Mouse (Mus musculus) G1E (cell line): ENCODE data around the gene Paqr5. TPM values are rescaled to one million over a fixed set of nuclear protein-coding genes. Genes with fewer than 3 reads are reported as not detected.

Experiments
- ATAC-seq: 2 replicates; pipeline ENCODE4 v1.8.0; 2016; ENCODE audit warnings: mild to moderate bottlenecking; ENCODE audit not compliant: insufficient number of reproducible peaks, poor library complexity, low FRiP score, severe bottlenecking; ENCODE audit errors: extremely low read depth
- DNase-seq: peaks from one replicate; pipeline ENCODE4 v3.0.0; 2012; ENCODE audit warnings: low spot score
- H3K27me3 ChIP-seq: 2 replicates; pipeline ENCODE4 v1.6.1; 2012; ENCODE audit warnings: mild to moderate bottlenecking, low read length, inconsistent platforms; ENCODE audit not compliant: insufficient read depth
- H3K36me3 ChIP-seq: replicated peaks from 2 replicates; pipeline ENCODE3; 2012; ENCODE audit warnings: mild to moderate bottlenecking, inconsistent platforms
- H3K4me1 ChIP-seq: 2 replicates; pipeline ENCODE4 v1.6.1; 2012; ENCODE audit warnings: low read depth, low read length, inconsistent platforms, mixed read lengths; ENCODE audit not compliant: insufficient read depth
- H3K4me3 ChIP-seq: 2 replicates; pipeline ENCODE4 v1.5.1; 2012; ENCODE audit warnings: low read depth, mild to moderate bottlenecking, inconsistent platforms, low read length, moderate library complexity, mixed read lengths
- H3K9me3 ChIP-seq: replicated peaks from 2 replicates; pipeline ENCODE4 v1.6.1; 2012; ENCODE audit warnings: inconsistent platforms
- CTCF ChIP-seq: IDR thresholded peaks from 2 replicates; pipeline ENCODE4 v1.5.1; 2012; ENCODE audit warnings: low read depth, low read length, inconsistent platforms, mixed read lengths
- GATA1 ChIP-seq: IDR thresholded peaks from 2 replicates; pipeline ENCODE4 v1.6.1; 2012; ENCODE audit warnings: borderline replicate concordance, low read length, inconsistent platforms, mixed read lengths
- GATA2 ChIP-seq: IDR thresholded peaks from 2 replicates; pipeline ENCODE4 v1.6.1; 2012; ENCODE audit warnings: low read depth, low read length, inconsistent platforms, borderline replicate concordance
- POLR2AphosphoS5 ChIP-seq: IDR thresholded peaks from 2 replicates; pipeline ENCODE4 v1.6.1; 2012; ENCODE audit warnings: low read depth, low read length, inconsistent platforms; ENCODE audit not compliant: insufficient replicate concordance
- TAL1 ChIP-seq: conservative IDR thresholded peaks from 2 replicates; pipeline ENCODE4 v1.6.1; 2012; ENCODE audit warnings: low read depth, low read length, inconsistent platforms, mixed read lengths
- polyA plus RNA-seq: library from polyadenylated mRNA; stranded (reverse); fragments of >175 nt; gene quantifications from 2 replicates; pipeline ENCODE4 v1.2.3, GENCODE M21; 2012
- total RNA-seq, 2 experiments: library from RNA; stranded (forward) in 1 of 2; stranded (reverse) in 1 of 2; fragments of 200-1000 nt in 1 of 2; fragments of >200 nt in 1 of 2; fragmentation: Nextera tagmentation in 1 of 2; gene quantifications; 2 replicates each; pipeline ENCODE4 v1.2.3; 2014 to 2017

The Paqr5 gene
- total and polyA plus RNA-seq, 3 experiments = 0.22 TPM; not detected in 2

GRCm38 (mm10) chr9:61917436-61917835, 109.2 kb downstream of the Paqr5 start:
- Histone ChIP-seq H3K36me3 (peaks cover 62% of the 10 kb centered on the region), H3K4me1 (peaks cover 62% of the 10 kb centered on the region)
- TF ChIP-seq CTCF (no peak), POLR2AphosphoS5 (no peak), GATA1 (no peak), TAL1 (no peak), GATA2 (no peak)

DNA sequence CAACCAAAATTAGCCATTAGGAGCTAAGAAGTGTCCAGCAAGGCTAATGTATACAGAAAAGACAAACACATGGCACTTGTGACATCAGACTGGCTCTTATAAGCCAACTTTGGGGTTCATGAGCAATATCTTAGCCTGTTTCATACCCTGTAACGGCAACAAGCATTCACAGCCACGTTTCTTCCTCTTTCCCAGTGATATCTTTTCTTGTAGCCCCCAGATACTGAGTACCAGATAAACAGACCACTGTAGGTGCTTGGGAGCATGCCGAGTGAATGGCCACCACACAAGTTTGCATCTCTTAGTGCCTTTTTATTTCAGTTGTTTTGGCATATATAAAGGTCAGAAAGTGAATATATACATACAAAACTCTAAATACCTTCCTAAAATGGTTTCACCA, 109.7 kb downstream of the Paqr5 start:
- TF ChIP-seq GATA1 (no peak), POLR2AphosphoS5 (no peak), TAL1 (no peak), CTCF (no peak), GATA2 (no peak)
- Histone ChIP-seq H3K27me3 (no peaks in the 10 kb centered on the region), H3K4me1 (peaks cover 60% of the 10 kb centered on the region), H3K36me3 (peaks cover 60% of the 10 kb centered on the region), H3K9me3 (no peaks in the 10 kb centered on the region), H3K4me3 (no peak overlapping the region)
- DNase-seq = no peak
- ATAC-seq = no peak

More at GRCm38 (mm10) chr9:61917436-61917835, 109.2 kb downstream of the Paqr5 start:
- H3K27me3 ChIP-seq = no peaks in the 10 kb centered on the region
- ATAC-seq (no peak), DNase-seq (no peak)
- H3K4me3 ChIP-seq = no peak overlapping the region
- H3K9me3 ChIP-seq = no peaks in the 10 kb centered on the region

DNA sequence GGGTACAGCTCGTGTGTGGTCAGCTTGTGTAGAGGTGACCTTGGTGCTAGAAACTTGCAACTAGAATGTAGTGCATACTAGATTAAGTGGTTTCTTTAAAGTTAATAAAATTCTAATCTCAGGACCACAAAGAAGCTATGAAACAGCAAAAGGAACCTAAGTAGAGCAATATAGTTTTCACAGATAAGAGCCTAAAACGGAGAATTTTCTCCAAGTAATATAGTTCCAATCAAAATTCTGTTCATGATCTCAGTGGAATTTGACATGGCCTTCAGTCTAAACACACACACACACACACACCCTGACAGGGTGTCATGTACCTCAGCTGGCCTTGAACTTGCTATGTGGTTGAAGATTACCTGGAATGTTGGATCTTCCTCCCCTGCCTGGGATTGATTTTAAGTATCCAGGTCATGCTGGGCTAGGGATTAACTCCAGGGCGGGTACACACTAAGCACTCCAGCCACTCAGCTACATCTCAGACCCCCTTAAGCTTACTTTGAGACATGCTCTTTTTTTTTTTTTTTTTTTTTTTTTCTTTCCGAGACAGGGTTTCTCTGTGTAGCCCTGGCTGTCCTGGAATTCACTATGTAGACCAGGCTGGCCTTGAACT, 111.2 kb downstream of the Paqr5 start:
- Histone ChIP-seq H3K9me3 (no peaks in the 10 kb centered on the region), H3K36me3 (peaks cover 66% of the 10 kb centered on the region), H3K4me1 (peaks cover 53% of the 10 kb centered on the region), H3K4me3 (peak overlapping the region; percentile 77; the same call in 1 of the 2 replicates), H3K27me3 (no peaks in the 10 kb centered on the region)
- ATAC-seq (no peak), DNase-seq (no peak)
- TF ChIP-seq GATA2 (no peak), GATA1 (no peak), CTCF (no peak), TAL1 (no peak), POLR2AphosphoS5 (no peak)

- H3K27me3 ChIP-seq = no peaks in the 10 kb centered on the region
- no peaks in the 10 kb centered on the region for H3K9me3 ChIP-seq
- DNase-seq = no peak
- H3K4me3 ChIP-seq = peak overlapping the region; percentile 77
- H3K36me3 ChIP-seq = peaks cover 70% of the 10 kb centered on the region
- no peak for ATAC-seq
- TF ChIP-seq GATA1 (no peak), POLR2AphosphoS5 (no peak), TAL1 (no peak), CTCF (no peak), GATA2 (no peak)
- peaks cover 49% of the 10 kb centered on the region for H3K4me1 ChIP-seq
Observed at GRCm38 (mm10) chr9:61914917-61915300, 111.7 kb downstream of the Paqr5 start.

- Histone ChIP-seq H3K4me1 (peaks cover 49% of the 10 kb centered on the region), H3K27me3 (no peaks in the 10 kb centered on the region), H3K9me3 (no peaks in the 10 kb centered on the region), H3K4me3 (peak within 1 kb of the TSS; percentile 77), H3K36me3 (peaks cover 72% of the 10 kb centered on the region)
- ATAC-seq (peak; percentile 81), DNase-seq (peak; percentile 87)
- TF ChIP-seq POLR2AphosphoS5 = peak; percentile 97
- TF ChIP-seq GATA2 = no peak
- TF ChIP-seq TAL1 = no peak
- TF ChIP-seq GATA1 = no peak
- TF ChIP-seq CTCF = no peak
Observed at GRCm38 (mm10) chr9:61914203-61914916, 112.3 kb downstream of the Paqr5 start, which contains the start of gene Rplp1. Gene Rplp1, minus strand, starts transcription at chr9:61914542.

GRCm38 (mm10) chr9:61911300-61912128, 115.1 kb downstream of the Paqr5 start:
- peak overlapping the region; percentile 40; the same call in 1 of the 2 replicates for H3K4me3 ChIP-seq
- peaks cover 46% of the 10 kb centered on the region for H3K4me1 ChIP-seq
- TF ChIP-seq POLR2AphosphoS5 = no peak
- TF ChIP-seq GATA2 = no peak
- no peak for TF ChIP-seq CTCF
- no peak for TF ChIP-seq TAL1
- no peak for TF ChIP-seq GATA1

More at GRCm38 (mm10) chr9:61911300-61912128, 115.1 kb downstream of the Paqr5 start:
- H3K27me3 ChIP-seq = no peaks in the 10 kb centered on the region
- DNase-seq (no peak), ATAC-seq (no peak)
- H3K9me3 ChIP-seq = no peaks in the 10 kb centered on the region
- peaks cover 59% of the 10 kb centered on the region for H3K36me3 ChIP-seq
